Mouse (Mus musculus): ENCODE results near the gene Pak1ip1. TPM values are rescaled to one million over a fixed set of nuclear protein-coding genes. Genes with fewer than 3 reads are reported as not detected.

Pak1ip1 gene
- polyA plus RNA-seq, 1 experiment = 32.0 TPM

- no peak for DNase-seq
- H3K27me3 ChIP-seq (replicated peaks; ENCODE audit: control insufficient read depth, insufficient read depth, low read length) = no peaks in the 10 kb centered on the region
- H3K4me1 ChIP-seq (ENCODE audit: control insufficient read depth, insufficient read depth, low read length) = no peaks in the 10 kb centered on the region
- TF ChIP-seq POLR2A (IDR thresholded peaks at IDR 0.05; ENCODE audit: low read depth, low read length) (no peak), CTCF (conservative IDR thresholded peaks at IDR 0.05; ENCODE audit: insufficient read depth, insufficient read length, low read depth, low read length) (no peak)
- no peak overlapping the region for H3K27ac ChIP-seq (ENCODE audit: insufficient read depth, low read depth, low read length)
- H3K4me3 ChIP-seq (ENCODE audit: insufficient read depth, low read depth, low read length) = no peak overlapping the region
- 81% methylated on average over 6 of the region's 6 CpGs for WGBS
- H3K36me3 ChIP-seq (ENCODE audit: control insufficient read depth, insufficient read depth, low read length) = no peaks in the 10 kb centered on the region
Measured at GRCm38 (mm10) chr13:41047280-41047679, 46.5 kb downstream of the Pak1ip1 start.

- DNase-seq = no peak
- 74% methylated on average over 5 of the region's 5 CpGs for WGBS
- Histone ChIP-seq H3K4me1 (ENCODE audit: control insufficient read depth, insufficient read depth, low read length) (no peaks in the 10 kb centered on the region), H3K4me3 (ENCODE audit: insufficient read depth, low read depth, low read length) (no peak overlapping the region), H3K27me3 (replicated peaks; ENCODE audit: control insufficient read depth, insufficient read depth, low read length) (no peaks in the 10 kb centered on the region), H3K36me3 (ENCODE audit: control insufficient read depth, insufficient read depth, low read length) (no peaks in the 10 kb centered on the region), H3K27ac (ENCODE audit: insufficient read depth, low read depth, low read length) (no peak overlapping the region)
- TF ChIP-seq CTCF (conservative IDR thresholded peaks at IDR 0.05; ENCODE audit: insufficient read depth, insufficient read length, low read depth, low read length) (no peak), POLR2A (IDR thresholded peaks at IDR 0.05; ENCODE audit: low read depth, low read length) (no peak)
Measured at GRCm38 (mm10) chr13:41051965-41052364, 51.1 kb downstream of the Pak1ip1 start.

Other genes starting within 250 kb of the Pak1ip1 start
- gene Gcnt2, start 141.3 kb upstream of the Pak1ip1 start, polyA plus RNA-seq (2012; rRNA removed) = 8.4 and 9.2 TPM in 2 replicates
- gene Tmem14c, start 15.3 kb downstream of the Pak1ip1 start, polyA plus RNA-seq (2012; rRNA removed) = 132 and 175 TPM in 2 replicates
- gene Mak, start 78.7 kb downstream of the Pak1ip1 start, polyA plus RNA-seq (2012; rRNA removed) = 0.03 TPM in 1 of 2 replicates, not detected in the other
- not detected in 2 replicates for gene Gcm2, start 110.0 kb downstream of the Pak1ip1 start, polyA plus RNA-seq (2012; rRNA removed)
- not detected in 2 replicates for gene Sycp2l, start 113.3 kb downstream of the Pak1ip1 start, polyA plus RNA-seq (2012; rRNA removed)
- gene Elovl2, start 219.4 kb downstream of the Pak1ip1 start, polyA plus RNA-seq (2012; rRNA removed) = 31.7 and 34.6 TPM in 2 replicates
- 3.0 and 3.7 TPM in 2 replicates for gene Smim13, start 248.8 kb downstream of the Pak1ip1 start, polyA plus RNA-seq (2012; rRNA removed)

Measured in kidney, adult 2 months (tissue).